Mouse (Mus musculus): ENCODE measurements around the gene Gas2l1. TPM values are rescaled to one million over a fixed set of nuclear protein-coding genes. Genes with fewer than 3 reads are reported as not detected.
"Not testable (repeated sequence)": the region's sequence is repeated elsewhere in the genome, so short reads cannot be mapped to it uniquely, and the experiment has no call there.

Gas2l1 gene
- polyA plus RNA-seq, 1 experiment = 69.3 TPM

DNA sequence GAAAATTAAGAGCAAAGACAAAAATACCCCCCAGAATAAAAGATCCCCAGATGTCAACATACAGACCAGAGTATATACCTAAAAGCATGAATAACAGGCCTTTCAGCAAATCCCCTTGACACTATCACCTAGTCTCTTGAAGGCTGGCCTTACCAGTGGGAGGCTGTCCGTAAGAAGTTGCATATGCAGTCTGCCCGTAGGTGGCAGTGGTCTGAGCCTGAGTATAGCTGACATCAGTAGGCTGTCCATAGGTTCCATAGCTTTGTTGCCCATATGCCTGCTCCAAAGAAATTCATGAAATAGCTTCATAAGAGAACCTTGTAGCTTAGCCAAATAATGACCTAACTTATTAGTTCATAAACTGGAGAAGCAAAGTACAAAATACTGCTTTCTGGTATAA, 26.6 kb upstream of the Gas2l1 start:
- Histone ChIP-seq H3K4me3 (no peak overlapping the region), H3ac (ENCODE audit: control insufficient read depth, insufficient read length) (no peak overlapping the region), H3K79me2 (ENCODE audit: control insufficient read depth, insufficient read depth) (peaks cover 92% of the 10 kb centered on the region), H3K4me2 (ENCODE audit: low read depth) (no peak overlapping the region), H3K36me3 (ENCODE audit: control insufficient read depth, insufficient read depth) (peaks cover 64% of the 10 kb centered on the region), H3K27me3 (ENCODE audit: control insufficient read depth, insufficient read depth, insufficient read length) (no peaks in the 10 kb centered on the region)
- TF ChIP-seq MYOD1 (IDR thresholded peaks at IDR 0.05; ENCODE audit: control insufficient read depth in 1 of 3, insufficient read length in 2 of 3, low read depth in 2 of 3) = no peak
- TF ChIP-seq MYOG (IDR thresholded peaks at IDR 0.05; ENCODE audit: control insufficient read depth in 1 of 3, insufficient read depth in 1 of 3, insufficient read length in 2 of 3, low read depth in 2 of 3) = no peak
- TF ChIP-seq POLR2AphosphoS2 (IDR thresholded peaks at IDR 0.05; ENCODE audit: insufficient read length, low read depth) = no peak
- no peak for TF ChIP-seq MAX (IDR thresholded peaks at IDR 0.05; ENCODE audit: low read depth)
- TF ChIP-seq E2F4 (IDR thresholded peaks at IDR 0.05; ENCODE audit: insufficient read depth) = no peak
- TF ChIP-seq TCF12 (IDR thresholded peaks at IDR 0.05; ENCODE audit: insufficient read depth, poor library complexity, severe bottlenecking) = no peak
- no peak for TF ChIP-seq POLR2A (IDR thresholded peaks at IDR 0.05; ENCODE audit: insufficient read length, low read depth)
- no peak for TF ChIP-seq REST (IDR thresholded peaks at IDR 0.05; ENCODE audit: insufficient read depth, insufficient read length)
- no peak for TF ChIP-seq SRF (IDR thresholded peaks at IDR 0.05; ENCODE audit: control insufficient read depth, insufficient read length, low read depth)
- TF ChIP-seq USF1 (IDR thresholded peaks at IDR 0.05; ENCODE audit: low read depth) = no peak
- TF ChIP-seq TCF3 (IDR thresholded peaks at IDR 0.05; ENCODE audit: insufficient read length, low read depth) = no peak
- no peak for TF ChIP-seq CEBPB (IDR thresholded peaks at IDR 0.05; ENCODE audit: insufficient read depth, poor library complexity, severe bottlenecking)

GRCm38 (mm10) chr11:5089147-5089546, 24.0 kb upstream of the Gas2l1 start:
- H3K4me3 ChIP-seq = no peak overlapping the region

GRCm38 (mm10) chr11:5076843-5077242, 11.7 kb upstream of the Gas2l1 start:
- H3K4me3 ChIP-seq; H3K4me2 ChIP-seq (ENCODE audit: low read depth); H3K27me3 ChIP-seq (ENCODE audit: control insufficient read depth, insufficient read depth, insufficient read length); H3ac ChIP-seq (ENCODE audit: control insufficient read depth, insufficient read length): not testable (repeated sequence)
- peaks cover 82% of the 10 kb centered on the region for H3K36me3 ChIP-seq (ENCODE audit: control insufficient read depth, insufficient read depth)
- H3K79me2 ChIP-seq (ENCODE audit: control insufficient read depth, insufficient read depth) = peaks cover 43% of the 10 kb centered on the region

More at GRCm38 (mm10) chr11:5089147-5089546, 24.0 kb upstream of the Gas2l1 start:
- H3ac ChIP-seq (ENCODE audit: control insufficient read depth, insufficient read length) = no peak overlapping the region
- peaks cover 76% of the 10 kb centered on the region for H3K79me2 ChIP-seq (ENCODE audit: control insufficient read depth, insufficient read depth)
- peaks cover 90% of the 10 kb centered on the region for H3K36me3 ChIP-seq (ENCODE audit: control insufficient read depth, insufficient read depth)
- no peaks in the 10 kb centered on the region for H3K27me3 ChIP-seq (ENCODE audit: control insufficient read depth, insufficient read depth, insufficient read length)
- TF ChIP-seq SRF (IDR thresholded peaks at IDR 0.05; ENCODE audit: control insufficient read depth, insufficient read length, low read depth) = no peak
- TF ChIP-seq POLR2A (IDR thresholded peaks at IDR 0.05; ENCODE audit: insufficient read length, low read depth) = no peak
- TF ChIP-seq MAX (IDR thresholded peaks at IDR 0.05; ENCODE audit: low read depth) = no peak
- TF ChIP-seq MYOG (IDR thresholded peaks at IDR 0.05; ENCODE audit: control insufficient read depth in 1 of 3, insufficient read depth in 1 of 3, insufficient read length in 2 of 3, low read depth in 2 of 3) = no peak
- TF ChIP-seq MYOD1 (IDR thresholded peaks at IDR 0.05; ENCODE audit: control insufficient read depth in 1 of 3, insufficient read length in 2 of 3, low read depth in 2 of 3) = no peak
- TF ChIP-seq TCF3 (IDR thresholded peaks at IDR 0.05; ENCODE audit: insufficient read length, low read depth) = no peak
- no peak for TF ChIP-seq CEBPB (IDR thresholded peaks at IDR 0.05; ENCODE audit: insufficient read depth, poor library complexity, severe bottlenecking)
- no peak for TF ChIP-seq REST (IDR thresholded peaks at IDR 0.05; ENCODE audit: insufficient read depth, insufficient read length)
- H3K4me2 ChIP-seq (ENCODE audit: low read depth) = no peak overlapping the region

- no peak overlapping the region for H3ac ChIP-seq (ENCODE audit: control insufficient read depth, insufficient read length)
- no peak overlapping the region for H3K4me2 ChIP-seq (ENCODE audit: low read depth)
- no peak for TF ChIP-seq CEBPB (IDR thresholded peaks at IDR 0.05; ENCODE audit: insufficient read depth, poor library complexity, severe bottlenecking)
- no peak for TF ChIP-seq TCF3 (IDR thresholded peaks at IDR 0.05; ENCODE audit: insufficient read length, low read depth)
- no peak for TF ChIP-seq E2F4 (IDR thresholded peaks at IDR 0.05; ENCODE audit: insufficient read depth)
- TF ChIP-seq POLR2A (IDR thresholded peaks at IDR 0.05; ENCODE audit: insufficient read length, low read depth) = no peak
- no peak for TF ChIP-seq POLR2AphosphoS2 (IDR thresholded peaks at IDR 0.05; ENCODE audit: insufficient read length, low read depth)
- no peak for TF ChIP-seq MYOD1 (IDR thresholded peaks at IDR 0.05; ENCODE audit: control insufficient read depth in 1 of 3, insufficient read length in 2 of 3, low read depth in 2 of 3)
- no peak for TF ChIP-seq USF1 (IDR thresholded peaks at IDR 0.05; ENCODE audit: low read depth)
- no peak for TF ChIP-seq TCF12 (IDR thresholded peaks at IDR 0.05; ENCODE audit: insufficient read depth, poor library complexity, severe bottlenecking)
- no peak for TF ChIP-seq MYOG (IDR thresholded peaks at IDR 0.05; ENCODE audit: control insufficient read depth in 1 of 3, insufficient read depth in 1 of 3, insufficient read length in 2 of 3, low read depth in 2 of 3)
- no peak for TF ChIP-seq REST (IDR thresholded peaks at IDR 0.05; ENCODE audit: insufficient read depth, insufficient read length)
- TF ChIP-seq SRF (IDR thresholded peaks at IDR 0.05; ENCODE audit: control insufficient read depth, insufficient read length, low read depth) = no peak
- no peak for TF ChIP-seq MAX (IDR thresholded peaks at IDR 0.05; ENCODE audit: low read depth)
- H3K27me3 ChIP-seq (ENCODE audit: control insufficient read depth, insufficient read depth, insufficient read length) = no peaks in the 10 kb centered on the region
- H3K4me3 ChIP-seq = no peak overlapping the region
- peaks cover 85% of the 10 kb centered on the region for H3K36me3 ChIP-seq (ENCODE audit: control insufficient read depth, insufficient read depth)
- H3K79me2 ChIP-seq (ENCODE audit: control insufficient read depth, insufficient read depth) = peaks cover 38% of the 10 kb centered on the region
These were observed 10.6 kb upstream of the Gas2l1 start for GRCm38 (mm10) chr11:5075760-5076159.

DNA sequence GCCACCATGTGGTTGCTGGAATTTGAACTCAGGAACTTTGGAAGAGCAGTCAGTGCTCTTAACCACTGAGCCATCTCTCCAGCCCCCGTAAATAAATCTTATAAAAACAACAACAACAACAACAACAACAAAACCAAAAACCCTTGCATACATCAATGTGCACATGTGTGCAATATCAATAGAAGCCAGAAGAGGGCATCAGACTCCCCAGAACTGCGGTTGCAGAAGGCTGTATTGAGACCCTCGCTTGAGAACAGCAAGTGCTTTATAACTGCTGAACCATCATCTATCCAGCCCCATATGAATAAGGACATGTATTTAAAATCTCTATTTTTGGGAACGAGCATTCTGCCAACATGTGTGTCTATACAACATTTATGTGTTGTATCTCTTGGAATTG, 9.8 kb upstream of the Gas2l1 start:
- peaks cover 29% of the 10 kb centered on the region for H3K79me2 ChIP-seq (ENCODE audit: control insufficient read depth, insufficient read depth)
- no peak for TF ChIP-seq REST (IDR thresholded peaks at IDR 0.05; ENCODE audit: insufficient read depth, insufficient read length)
- TF ChIP-seq MYOD1 (IDR thresholded peaks at IDR 0.05; ENCODE audit: control insufficient read depth in 1 of 3, insufficient read length in 2 of 3, low read depth in 2 of 3) = no peak
- TF ChIP-seq USF1 (IDR thresholded peaks at IDR 0.05; ENCODE audit: low read depth) = no peak
- no peak for TF ChIP-seq MYOG (IDR thresholded peaks at IDR 0.05; ENCODE audit: control insufficient read depth in 1 of 3, insufficient read depth in 1 of 3, insufficient read length in 2 of 3, low read depth in 2 of 3)
- TF ChIP-seq POLR2A (IDR thresholded peaks at IDR 0.05; ENCODE audit: insufficient read length, low read depth) = no peak
- TF ChIP-seq CEBPB (IDR thresholded peaks at IDR 0.05; ENCODE audit: insufficient read depth, poor library complexity, severe bottlenecking) = no peak
- TF ChIP-seq E2F4 (IDR thresholded peaks at IDR 0.05; ENCODE audit: insufficient read depth) = no peak
- TF ChIP-seq SRF (IDR thresholded peaks at IDR 0.05; ENCODE audit: control insufficient read depth, insufficient read length, low read depth) = no peak
- TF ChIP-seq TCF12 (IDR thresholded peaks at IDR 0.05; ENCODE audit: insufficient read depth, poor library complexity, severe bottlenecking) = no peak
- no peak for TF ChIP-seq MAX (IDR thresholded peaks at IDR 0.05; ENCODE audit: low read depth)
- no peak for TF ChIP-seq TCF3 (IDR thresholded peaks at IDR 0.05; ENCODE audit: insufficient read length, low read depth)
- TF ChIP-seq POLR2AphosphoS2 (IDR thresholded peaks at IDR 0.05; ENCODE audit: insufficient read length, low read depth) = no peak
- no peak overlapping the region for H3K4me3 ChIP-seq
- H3K4me2 ChIP-seq (ENCODE audit: low read depth) = no peak overlapping the region
- H3K27me3 ChIP-seq (ENCODE audit: control insufficient read depth, insufficient read depth, insufficient read length) = no peaks in the 10 kb centered on the region
- H3ac ChIP-seq (ENCODE audit: control insufficient read depth, insufficient read length) = no peak overlapping the region
- peaks cover 81% of the 10 kb centered on the region for H3K36me3 ChIP-seq (ENCODE audit: control insufficient read depth, insufficient read depth)

All from myocyte (in vitro differentiated cells).